ENCODE assay signal across 17 mouse cellular contexts in the genomic region with DNA sequence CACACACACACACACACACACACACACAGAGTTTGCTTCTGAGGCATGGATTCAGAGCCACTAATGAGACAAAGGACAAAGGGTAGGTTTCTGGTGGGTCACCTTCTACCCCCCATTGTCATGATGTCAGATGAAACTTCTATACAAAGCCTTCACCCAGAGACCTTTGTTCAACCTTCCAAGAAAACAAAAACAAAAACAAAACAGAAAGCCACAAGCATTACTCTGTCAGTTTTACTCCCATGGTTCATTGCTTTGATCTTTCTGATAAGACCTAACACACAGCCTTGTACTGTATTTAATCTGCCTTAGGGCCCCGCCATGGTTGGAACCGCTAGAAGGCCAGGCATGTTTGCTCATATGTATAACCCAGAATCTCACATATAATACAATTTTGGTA. TPM values are rescaled to one million over a fixed set of nuclear protein-coding genes. Genes with fewer than 3 reads are reported as not detected.
DNase-seq lines count a peak whose midpoint lies in the region; ATAC-seq lines count a peak whose summit lies in the region.
"Had no signal": no experiment of that assay in that cellular context is flagged by ENCODE, and none has a peak within 500 bp of the region (broad histone marks: within the 10 kb centered on the region; RNA-seq: fewer than 3 reads in every experiment).

No protein-coding gene starts in this region.

- no peaks in the 10 kb centered on the region for H3K36me3 ChIP-seq in midbrain, embryonic 13.5 days
- H3K36me3 ChIP-seq: embryonic facial prominence, embryonic 12.5 days; embryonic facial prominence, embryonic 15.5 days; hindbrain, embryonic 12.5 days; hindbrain, embryonic 15.5 days had no signal

- 92% methylated on average over 2 of the region's 2 CpGs for WGBS in midbrain, embryonic 13.5 days

- no peak overlapping the region for H3K4me3 ChIP-seq in midbrain, embryonic 13.5 days (replicated peaks)
- H3K4me3 ChIP-seq: embryonic facial prominence, embryonic 12.5 days; embryonic facial prominence, embryonic 15.5 days; gastrocnemius, adult 2 months; hindbrain, embryonic 12.5 days; hindbrain, embryonic 15.5 days had no signal

- peaks cover 5% of the 10 kb centered on the region; the same call in 1 of the 2 replicates for H3K27me3 ChIP-seq in midbrain, embryonic 13.5 days
- H3K27me3 ChIP-seq: embryonic facial prominence, embryonic 12.5 days; embryonic facial prominence, embryonic 15.5 days; hindbrain, embryonic 15.5 days had no signal

- no peak overlapping the region for H3K27ac ChIP-seq in midbrain, embryonic 13.5 days
- H3K27ac ChIP-seq: embryonic facial prominence, embryonic 12.5 days; embryonic facial prominence, embryonic 15.5 days; gastrocnemius, adult 2 months; hindbrain, embryonic 12.5 days; hindbrain, embryonic 15.5 days had no signal

- peaks cover 21% of the 10 kb centered on the region for H3K4me1 ChIP-seq in midbrain, embryonic 13.5 days (replicated peaks)

- no peaks in the 10 kb centered on the region for H3K9me3 ChIP-seq in midbrain, embryonic 13.5 days
- H3K9me3 ChIP-seq: embryonic facial prominence, embryonic 12.5 days; embryonic facial prominence, embryonic 15.5 days; hindbrain, embryonic 12.5 days; hindbrain, embryonic 15.5 days had no signal

- no peak overlapping the region for H3K9ac ChIP-seq in midbrain, embryonic 13.5 days (replicated peaks)
- H3K9ac ChIP-seq: embryonic facial prominence, embryonic 12.5 days; embryonic facial prominence, embryonic 15.5 days; forebrain, postnatal 0 days; hindbrain, embryonic 12.5 days; hindbrain, embryonic 15.5 days had no signal

- DNase-seq in retina, postnatal 1 day = peak; percentile 54
- no peak for DNase-seq in retina, embryonic 14.5 days (ENCODE audit: low spot score)
- DNase-seq: cerebellum, adult 9-11 months; gastrocnemius, adult 2 months; gastrocnemius, postnatal 14 days; heart, adult 11 months had no signal

- no peak overlapping the region for H3K4me2 ChIP-seq in midbrain, embryonic 13.5 days (replicated peaks)
- H3K4me2 ChIP-seq: embryonic facial prominence, embryonic 12.5 days; embryonic facial prominence, embryonic 15.5 days; heart, embryonic 11.5 days; hindbrain, embryonic 12.5 days; hindbrain, embryonic 15.5 days had no signal

- ATAC-seq in CD4-positive, CD25-positive, alpha-beta regulatory T cell, adult 4 months = peak; percentile 65
- ATAC-seq in inflammation-experienced regulatory T-cells, adult 6 months = peak; percentile 55
- no peak for ATAC-seq in megakaryocyte progenitor cell, adult 5-6 weeks (replicated peaks; ENCODE audit: poor library complexity)
- no peak for ATAC-seq in midbrain, embryonic 13.5 days
- ATAC-seq: forebrain, embryonic 14.5 days had no signal

RNA-seq across cellular contexts. Expression of a gene that starts 15.1 kb away (rescaled TPM):
- 1 to 10 TPM; 1.2 to 1.5 TPM for polyA plus RNA-seq in CD4-positive, CD25-positive, alpha-beta regulatory T cell, adult 4 months (2017; shearing (Covaris generic))
- polyA plus RNA-seq in inflammation-experienced regulatory T-cells, adult 6 months (2017; shearing (Covaris generic)) = 1 to 10 TPM; 1.4 to 2.1 (median 1.8) TPM
- 3.4 and 4.2 TPM in 2 replicates for total RNA-seq in megakaryocyte progenitor cell, adult 5-6 weeks (2015)
- 1.3 and 1.8 TPM in 2 replicates for total RNA-seq in megakaryocyte progenitor cell, adult 5-6 weeks (2017)
- polyA plus RNA-seq in midbrain, embryonic 13.5 days (2015; fragmentation: Nextera tagmentation; extraction: Ambion mirVana) = 7.6 and 9.4 TPM in 2 replicates

Comparison
In these comparisons a context has a peak if more than half of its experiments do, and no peak if none do; other contexts are left out.
1. ATAC-seq: peak in CD4-positive, CD25-positive, alpha-beta regulatory T cell, adult 4 months (single experiment) and inflammation-experienced regulatory T-cells, adult 6 months (single experiment); none in megakaryocyte progenitor cell, adult 5-6 weeks (single experiment) and midbrain, embryonic 13.5 days (single experiment).